Mouse (Mus musculus): ENCODE results near the gene Gramd4.

Gene Gramd4

DNA sequence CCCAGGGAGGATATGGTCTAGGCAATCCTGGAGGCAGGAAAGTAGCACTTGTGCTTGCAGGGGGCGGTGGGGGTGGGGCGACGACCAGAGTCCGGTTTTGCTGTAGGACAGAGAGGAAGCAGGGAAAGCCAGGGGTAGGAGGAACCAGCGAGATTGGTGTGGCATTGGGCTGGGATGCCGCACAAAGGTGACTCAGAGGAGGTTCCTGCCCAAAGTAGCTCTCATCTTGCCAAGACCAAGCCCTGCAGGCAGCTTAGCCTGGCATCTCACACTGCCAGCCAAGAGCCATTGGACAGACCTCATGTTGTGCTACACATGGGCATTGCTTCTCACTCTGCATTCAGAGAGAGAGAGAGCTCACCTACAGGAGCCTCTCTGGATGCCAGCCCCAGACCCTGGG is at the start of gene Gramd4:
Gramd4 (plus strand) TSS at position 283 of the 400 bp plus-strand sequence.
- peak; percentile 56 for DNase-seq (ENCODE audit: low read depth)

DNA sequence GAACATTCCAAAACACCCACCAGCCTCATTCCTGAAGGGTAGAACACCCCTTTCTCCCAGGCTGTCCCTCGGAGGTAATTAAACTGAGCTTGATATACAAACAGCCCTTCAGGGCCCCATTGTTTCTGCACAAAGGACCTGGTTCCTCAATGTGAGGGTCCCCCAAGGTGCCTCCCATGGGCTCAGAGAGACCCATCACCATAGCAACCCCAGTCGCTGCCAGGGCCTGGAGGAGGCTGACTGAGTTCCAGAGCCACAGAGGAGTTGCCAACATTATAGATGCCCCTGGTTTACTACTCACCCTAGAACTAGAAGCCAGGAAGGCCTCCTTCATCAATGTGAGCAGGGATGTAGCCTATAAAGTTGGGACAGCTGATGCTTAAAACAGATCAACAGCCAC is 44.4 kb upstream of the Gramd4 start:
- no peak for DNase-seq (ENCODE audit: low read depth)

- DNase-seq (ENCODE audit: low read depth) = no peak
Observed at GRCm38 (mm10) chr15:86013656-86014055, 43.8 kb upstream of the Gramd4 start.

GRCm38 (mm10) chr15:86015026-86015425 is 42.5 kb upstream of the Gramd4 start:
- DNase-seq (ENCODE audit: low read depth) = no peak

DNA sequence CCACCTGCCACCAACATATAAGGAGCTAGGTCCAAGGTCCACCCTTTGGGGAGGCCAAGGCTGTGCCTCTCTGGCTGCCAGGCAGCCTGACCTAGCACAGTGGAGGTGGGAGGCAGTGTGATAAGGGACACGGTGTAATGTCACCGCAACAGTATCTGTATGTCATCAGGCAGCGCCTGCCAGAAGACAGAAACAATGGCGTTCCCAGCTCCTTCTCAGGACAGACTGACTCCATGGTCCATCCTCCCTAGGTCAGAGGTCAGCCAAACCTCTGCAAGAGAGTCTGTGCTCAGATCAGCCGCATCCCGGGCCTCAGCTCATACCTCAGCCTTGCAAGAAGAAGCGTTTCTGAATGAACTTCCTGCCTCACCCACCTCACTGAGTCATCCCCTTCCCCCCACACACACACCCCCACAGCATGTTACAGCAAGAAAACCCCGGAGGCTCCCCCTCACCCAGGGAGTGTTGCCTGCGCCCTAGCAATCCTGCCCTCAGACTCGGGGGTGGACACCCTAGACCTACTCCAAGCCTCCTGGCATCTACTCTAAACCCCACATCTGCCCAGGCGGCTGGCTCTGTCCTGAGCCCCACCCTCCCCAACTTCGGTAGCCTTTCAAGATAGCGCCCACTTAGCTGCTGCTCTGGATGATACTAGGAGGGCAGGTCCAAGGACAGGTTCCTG is 41.5 kb upstream of the Gramd4 start:
- no peak for DNase-seq (ENCODE audit: low read depth)

DNA sequence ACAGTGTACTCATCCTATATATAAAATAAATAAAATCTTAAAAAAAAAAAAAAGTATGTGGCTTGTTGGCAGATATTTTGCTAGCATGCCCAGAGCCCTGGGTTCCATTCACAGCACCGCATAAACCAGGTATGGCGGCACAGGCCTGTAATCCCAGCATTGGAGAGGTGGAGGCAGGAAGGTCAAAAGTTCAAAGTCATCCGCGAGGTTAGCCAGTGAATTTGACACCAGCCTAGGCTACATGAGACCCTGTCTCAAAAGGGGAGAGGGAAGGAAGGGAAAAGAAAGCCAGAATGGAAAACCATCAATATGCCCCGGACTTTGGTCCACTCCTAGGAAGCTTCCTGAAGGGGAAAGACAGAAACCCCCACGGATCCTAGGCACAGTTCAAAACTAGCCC is 40.2 kb upstream of the Gramd4 start:
- DNase-seq (ENCODE audit: low read depth) = no peak

DNA sequence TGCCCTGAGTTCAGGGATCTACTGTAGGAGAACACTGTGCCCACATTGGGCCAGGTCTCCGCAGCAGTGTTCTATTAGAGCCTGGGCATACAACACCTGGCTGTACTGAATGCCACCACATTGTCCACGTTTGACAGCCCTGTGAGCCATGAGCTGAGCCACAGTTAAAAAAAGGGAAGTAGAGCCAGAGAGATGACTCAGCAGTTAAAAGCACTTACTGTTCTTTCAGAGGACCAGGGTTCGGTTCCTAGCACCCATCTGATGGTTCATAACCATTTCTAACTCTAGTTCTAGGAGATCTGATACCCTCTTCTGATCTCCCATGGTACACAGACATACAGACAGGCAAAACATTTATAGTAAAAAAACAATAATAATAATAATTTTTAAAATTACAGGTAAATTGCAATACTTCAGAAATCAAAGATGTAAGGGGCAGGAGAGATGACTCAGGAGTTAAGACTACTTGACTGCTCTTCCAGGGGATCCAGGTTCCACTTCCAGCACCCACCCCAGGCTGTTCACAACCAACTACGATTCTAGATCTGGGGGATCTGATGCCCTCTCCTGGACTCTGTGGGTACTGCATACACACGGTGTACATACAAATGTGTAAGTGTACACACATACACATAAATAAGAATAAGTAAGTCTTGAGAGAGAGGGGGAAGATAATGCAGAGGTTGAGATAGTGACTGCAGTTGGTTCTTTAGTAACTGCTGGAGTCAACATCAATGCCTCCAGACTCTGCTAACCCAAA is 38.6 kb upstream of the Gramd4 start:
- no peak for DNase-seq (ENCODE audit: low read depth)

DNA sequence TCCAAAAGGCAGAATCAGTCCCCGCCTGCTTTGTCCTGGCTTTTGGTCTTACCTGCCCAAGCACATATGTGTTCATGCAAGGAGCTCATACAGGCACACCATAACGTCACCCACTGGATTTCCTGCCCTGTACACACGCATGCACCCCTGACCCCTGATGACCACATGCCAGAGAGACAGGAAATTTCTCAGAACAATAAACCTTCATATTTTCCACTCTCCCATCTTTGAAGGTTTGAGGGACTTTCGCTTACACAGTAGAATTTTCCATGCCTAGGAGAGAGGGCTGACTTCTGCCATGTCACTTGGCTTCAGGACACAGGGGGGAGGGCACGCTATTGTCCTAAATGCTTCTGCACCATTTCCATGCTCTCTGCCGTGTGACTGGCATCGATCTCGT is 37.5 kb upstream of the Gramd4 start:
- no peak for DNase-seq (ENCODE audit: low read depth)

DNA sequence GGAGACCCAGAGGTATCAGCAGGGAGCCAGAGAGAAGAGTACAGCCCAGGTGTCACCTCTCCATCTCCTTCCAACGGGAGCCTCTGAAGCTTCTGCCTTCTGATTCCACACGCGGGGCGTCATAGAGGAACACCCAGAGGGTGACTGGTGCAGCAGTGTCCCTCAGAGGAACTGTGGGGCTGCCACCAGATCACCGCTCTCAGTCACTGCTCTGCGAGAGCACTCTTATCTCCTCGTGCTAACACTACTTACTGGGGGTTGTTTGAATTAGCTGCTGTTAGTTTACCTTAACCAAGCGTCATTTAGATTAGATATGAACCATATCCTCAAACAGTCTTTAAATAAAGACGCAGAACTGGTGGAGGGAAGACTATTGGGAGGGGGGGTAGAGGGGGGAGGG is 36.2 kb upstream of the Gramd4 start:
- DNase-seq (ENCODE audit: low read depth) = no peak

- DNase-seq (ENCODE audit: low read depth) = no peak
Observed at GRCm38 (mm10) chr15:86021971-86022370, 35.5 kb upstream of the Gramd4 start.

GRCm38 (mm10) chr15:86027871-86028270 is 29.6 kb upstream of the Gramd4 start:
- no peak for DNase-seq (ENCODE audit: low read depth)

DNA sequence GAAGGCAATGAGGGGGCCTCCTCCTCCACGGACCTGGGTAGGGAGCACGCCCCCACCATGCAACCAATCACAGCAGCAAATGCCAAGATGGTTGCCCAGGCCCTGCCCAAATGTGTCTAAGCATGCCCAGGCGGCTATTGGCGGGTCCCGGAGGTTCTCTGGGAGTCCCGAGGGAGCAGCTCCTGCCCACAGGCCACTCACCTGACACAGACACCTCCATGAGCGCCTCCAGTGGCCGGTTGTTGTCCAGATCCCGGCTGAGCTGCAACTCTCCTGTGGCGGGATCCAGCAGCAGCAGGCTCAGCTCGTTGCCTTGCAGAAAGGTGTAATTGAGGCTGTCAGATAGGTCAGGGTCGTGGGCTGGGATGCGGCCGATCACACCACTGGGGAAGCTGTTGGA is 27.5 kb upstream of the Gramd4 start:
- no peak for DNase-seq (ENCODE audit: low read depth)

GRCm38 (mm10) chr15:86032811-86033190 is 24.7 kb upstream of the Gramd4 start:
- no peak for DNase-seq (ENCODE audit: low read depth)

DNA sequence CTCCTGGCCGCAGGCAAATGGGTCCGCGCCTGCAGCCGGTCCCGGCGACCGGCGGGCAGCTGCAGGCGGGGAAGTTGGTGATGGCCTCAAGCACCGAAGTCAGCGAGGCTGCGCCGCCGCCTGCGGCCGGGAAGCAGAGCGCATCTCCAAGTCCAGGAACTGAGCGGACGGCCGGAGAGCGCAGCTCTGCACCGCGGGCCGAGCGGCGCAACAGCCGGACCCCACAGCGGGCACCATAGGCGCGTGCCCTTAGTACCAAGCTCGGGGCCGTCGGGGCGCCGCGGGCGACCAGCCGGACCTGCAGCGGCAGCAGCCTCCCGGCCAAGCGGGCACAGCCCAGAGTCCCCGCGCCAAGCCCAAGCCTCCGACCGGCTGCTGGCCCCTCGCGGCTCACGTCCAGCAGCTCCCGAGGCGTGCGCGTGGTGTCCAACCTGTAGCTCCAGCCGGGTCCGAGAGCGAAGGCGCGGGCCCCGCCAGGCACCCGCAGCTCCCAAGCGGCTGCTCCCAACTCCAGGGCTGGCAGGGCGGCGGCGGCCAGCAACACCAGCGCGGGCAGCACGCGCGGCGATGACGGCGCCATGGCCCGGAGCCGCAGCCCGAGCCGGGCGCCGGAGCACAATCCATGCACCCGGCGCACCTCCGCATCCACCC is 24.2 kb upstream of the Gramd4 start, which contains the start of gene Celsr1:
Celsr1 (minus strand) TSS at position 587 of the 651 bp plus-strand sequence.
- DNase-seq (ENCODE audit: low read depth) = no peak

GRCm38 (mm10) chr15:86034021-86034523 is 23.4 kb upstream of the Gramd4 start:
- DNase-seq (ENCODE audit: low read depth) = no peak

GRCm38 (mm10) chr15:86034781-86035360 is 22.6 kb upstream of the Gramd4 start:
- no peak for DNase-seq (ENCODE audit: low read depth)

DNA sequence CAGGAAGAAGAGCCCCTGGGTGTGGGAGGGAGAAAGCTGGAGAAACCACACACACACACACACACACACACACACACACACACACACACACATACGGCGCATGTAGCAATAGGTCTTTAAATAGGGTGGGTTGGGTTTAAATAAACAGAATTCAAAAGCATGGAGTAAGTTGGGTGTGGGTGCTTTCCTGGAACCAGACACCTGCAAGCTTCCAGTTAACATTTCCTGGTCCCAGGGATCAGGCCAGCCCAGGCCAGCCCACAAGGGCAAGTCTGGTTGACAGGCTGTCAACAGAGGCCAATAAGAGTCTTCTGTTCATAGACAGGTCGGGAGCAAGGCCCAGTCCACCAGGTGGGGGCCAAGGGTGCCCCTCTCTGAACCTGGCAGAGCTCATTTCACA is 21.6 kb upstream of the Gramd4 start:
- DNase-seq (ENCODE audit: low read depth) = no peak

- DNase-seq (ENCODE audit: low read depth) = no peak
Observed at GRCm38 (mm10) chr15:86038802-86039201, 18.7 kb upstream of the Gramd4 start.

- no peak for DNase-seq (ENCODE audit: low read depth)
Observed at GRCm38 (mm10) chr15:86041421-86041820, 16.1 kb upstream of the Gramd4 start.

- no peak for DNase-seq (ENCODE audit: low read depth)
Observed at GRCm38 (mm10) chr15:86042364-86042763, 15.1 kb upstream of the Gramd4 start.

- no peak for DNase-seq (ENCODE audit: low read depth)
Observed at GRCm38 (mm10) chr15:86049510-86049909, 8.0 kb upstream of the Gramd4 start.

- no peak for DNase-seq (ENCODE audit: low read depth)
Observed at GRCm38 (mm10) chr15:86050170-86050743, 7.2 kb upstream of the Gramd4 start.

Data from fibroblast of lung, adult 2 months (primary cell).